Mouse (Mus musculus) G1E-ER4 (cell line): ENCODE results near the gene Rasl2-9. TPM values are rescaled to one million over a fixed set of nuclear protein-coding genes. Genes with fewer than 3 reads are reported as not detected.
A peak's percentile ranks its signal among the peaks of the same experiment; 100 is the strongest.

Experiments
- GATA1 ChIP-seq: IDR thresholded peaks from one replicate; pipeline ENCODE4 v1.8.0; 2012; ENCODE audit warnings: low read length, inconsistent platforms
- polyA plus RNA-seq: library from polyadenylated mRNA; stranded (reverse); fragments of >175 nt; gene quantifications from 2 replicates; pipeline ENCODE4 v1.2.3, GENCODE M21; 2012

The Rasl2-9 gene
- polyA plus RNA-seq, 1 experiment: 0.44 TPM

- TF ChIP-seq GATA1: no peak
These were observed 37.9 kb downstream of the Rasl2-9 start for GRCm38 (mm10) chr7:5087886-5088285.

- no peak for TF ChIP-seq GATA1
These were observed 38.8 kb downstream of the Rasl2-9 start for GRCm38 (mm10) chr7:5086921-5087440.

GRCm38 (mm10) chr7:5085512-5085911 is 40.2 kb downstream of the Rasl2-9 start:
- TF ChIP-seq GATA1: peak; percentile 39

- TF ChIP-seq GATA1: no peak
These were observed 42.2 kb downstream of the Rasl2-9 start for GRCm38 (mm10) chr7:5083325-5084105.

DNA sequence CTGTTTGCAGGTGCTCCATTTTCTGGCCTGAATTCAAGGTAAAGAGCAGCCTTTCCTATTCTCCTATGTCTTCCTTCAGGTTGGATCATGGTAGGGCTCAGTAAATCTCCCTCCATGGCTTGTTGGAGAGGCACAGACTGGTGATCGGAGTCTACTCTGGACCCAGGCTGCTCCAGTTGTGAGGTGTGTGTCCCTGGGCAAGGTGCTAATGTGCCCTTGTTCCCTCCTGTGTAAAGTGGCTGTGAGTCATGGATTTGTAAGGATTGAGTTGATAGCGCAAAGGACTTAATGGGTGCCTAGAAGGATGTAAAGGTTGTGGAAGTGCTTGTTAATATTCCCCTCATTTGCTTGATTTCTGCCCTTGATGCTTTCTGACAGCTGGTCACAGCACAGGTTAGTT is 43.8 kb downstream of the Rasl2-9 start:
- no peak for TF ChIP-seq GATA1

DNA sequence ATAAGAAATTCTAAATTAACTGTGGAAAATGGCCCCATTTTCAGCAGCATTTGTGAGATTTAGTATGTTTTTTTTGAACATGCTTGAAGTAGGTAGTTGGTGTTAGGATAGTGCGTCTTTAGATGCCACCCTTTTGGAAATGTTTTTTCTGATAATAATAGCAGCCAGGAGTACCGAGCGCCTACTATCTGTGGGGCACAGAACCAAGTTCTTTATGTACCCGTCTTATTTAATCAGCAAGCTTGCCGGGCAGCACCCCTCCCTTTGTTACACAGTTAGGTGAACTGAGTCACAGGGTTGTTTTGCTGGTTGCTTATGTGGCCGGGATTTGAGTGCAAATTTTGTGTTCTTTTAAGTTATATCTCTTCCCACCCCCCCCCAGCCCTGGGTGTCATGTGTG is 44.5 kb downstream of the Rasl2-9 start:
- TF ChIP-seq GATA1: no peak

DNA sequence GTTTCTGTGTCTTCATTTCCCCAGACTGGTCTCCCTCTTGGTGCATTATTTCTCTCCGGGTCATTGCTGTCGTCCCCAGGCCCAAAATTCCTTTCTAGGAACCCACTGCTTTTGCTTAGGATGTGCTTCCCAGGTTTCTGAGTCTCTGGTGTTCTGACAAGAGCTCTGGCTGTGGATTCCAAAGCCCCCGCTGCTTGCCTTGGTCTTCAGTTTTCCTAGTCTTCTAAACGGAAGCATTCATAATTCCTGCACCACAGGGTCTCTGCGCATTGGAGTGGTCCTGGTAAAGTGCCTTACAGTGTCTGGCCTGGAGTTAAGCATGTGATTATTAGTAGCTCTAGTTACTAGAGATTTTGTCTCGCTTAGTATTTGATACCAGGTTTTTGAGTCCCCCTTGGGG is 44.9 kb downstream of the Rasl2-9 start:
- TF ChIP-seq GATA1: no peak

GRCm38 (mm10) chr7:5080010-5080751 is 45.6 kb downstream of the Rasl2-9 start, which contains the start of gene Epn1:
Gene Epn1 (plus strand): TSS chr7:5080235.
- TF ChIP-seq GATA1: no peak

GRCm38 (mm10) chr7:5076931-5077330 is 48.8 kb downstream of the Rasl2-9 start:
- TF ChIP-seq GATA1: peak; percentile 91

- TF ChIP-seq GATA1: no peak
These were observed 50.8 kb downstream of the Rasl2-9 start for GRCm38 (mm10) chr7:5074984-5075383.

Other genes with a start within 250 kb of the Rasl2-9 start
- gene Isoc2a, start 248.8 kb downstream of the Rasl2-9 start, polyA plus RNA-seq: 10.8 and 31.1 TPM in 2 replicates
- gene Gm36210, start 219.4 kb downstream of the Rasl2-9 start, polyA plus RNA-seq: not detected in 2 replicates
- gene Zfp628, start 210.7 kb downstream of the Rasl2-9 start, polyA plus RNA-seq: 57.2 and 60.0 TPM in 2 replicates
- gene Nat14, start 203.9 kb downstream of the Rasl2-9 start, polyA plus RNA-seq: 1.8 TPM in 2 replicates
- 0.05 TPM in 2 replicates for gene Ssc5d, start 200.2 kb downstream of the Rasl2-9 start, polyA plus RNA-seq
- gene Sbk2, start 161.5 kb downstream of the Rasl2-9 start, polyA plus RNA-seq: not detected in 2 replicates
- gene Sbk3, start 154.8 kb downstream of the Rasl2-9 start, polyA plus RNA-seq: not detected in 2 replicates
- 0.04 and 0.05 TPM in 2 replicates for gene Zfp579, start 129.8 kb downstream of the Rasl2-9 start, polyA plus RNA-seq
- 56.5 and 78.4 TPM in 2 replicates for gene Zfp524, start 111.5 kb downstream of the Rasl2-9 start, polyA plus RNA-seq
- gene Fiz1, start 111.3 kb downstream of the Rasl2-9 start, polyA plus RNA-seq: 91.3 and 107 TPM in 2 replicates
- 15.3 TPM in 1 of 2 replicates, not detected in the other for gene Gm44973, start 110.5 kb downstream of the Rasl2-9 start, polyA plus RNA-seq
- gene Zfp865, start 105.6 kb downstream of the Rasl2-9 start, polyA plus RNA-seq: 146 and 194 TPM in 2 replicates
- gene Ccdc106, start 105.4 kb downstream of the Rasl2-9 start, polyA plus RNA-seq: 0.64 and 0.82 TPM in 2 replicates
- gene 4632433K11Rik, start 91.8 kb downstream of the Rasl2-9 start, polyA plus RNA-seq: not detected in 2 replicates
- 2.9 and 3.1 TPM in 2 replicates for gene Zfp784, start 87.5 kb downstream of the Rasl2-9 start, polyA plus RNA-seq
- 0.73 and 0.90 TPM in 2 replicates for gene Zfp580, start 74.4 kb downstream of the Rasl2-9 start, polyA plus RNA-seq
- gene U2af2, start 63.8 kb downstream of the Rasl2-9 start, polyA plus RNA-seq: 496 and 534 TPM in 2 replicates
- 1,467 and 1,596 TPM in 2 replicates for gene Epn1, start 45.7 kb downstream of the Rasl2-9 start, polyA plus RNA-seq
- not detected in 2 replicates for gene Rfpl4, start 9.0 kb downstream of the Rasl2-9 start, polyA plus RNA-seq
- not detected in 2 replicates for gene Vmn1r55, start 23.7 kb upstream of the Rasl2-9 start, polyA plus RNA-seq
- gene Vmn1r56, start 70.8 kb upstream of the Rasl2-9 start, polyA plus RNA-seq: not detected in 2 replicates
- gene Vmn1r57, start 92.5 kb upstream of the Rasl2-9 start, polyA plus RNA-seq: not detected in 2 replicates
- not detected in 2 replicates for gene Gm5065, start 224.6 kb upstream of the Rasl2-9 start, polyA plus RNA-seq
- not detected in 2 replicates for gene Nlrp2, start 225.1 kb upstream of the Rasl2-9 start, polyA plus RNA-seq